Mouse (Mus musculus): ENCODE measurements around the gene Scimp. TPM values are rescaled to one million over a fixed set of nuclear protein-coding genes. Genes with fewer than 3 reads are reported as not detected.
A peak's percentile ranks its signal among the peaks of the same experiment; 100 is the strongest.
"Not testable (repeated sequence)": the region's sequence is repeated elsewhere in the genome, so short reads cannot be mapped to it uniquely, and the experiment has no call there.

The Scimp gene
- total and polyA plus RNA-seq, 2 experiments, result 1.9 to 2.0 TPM

- no peak overlapping the region for H3K27ac ChIP-seq (replicated peaks; ENCODE audit: insufficient read depth, low read depth, low read length)
- 89% methylated on average over 2 of the region's 2 CpGs for WGBS
- no peak for DNase-seq (ENCODE audit: extremely low read depth, low read depth, low spot score)
These were observed 22.0 kb downstream of the Scimp start for GRCm38 (mm10) chr11:70790426-70790825.

GRCm38 (mm10) chr11:70788972-70789655 lies 23.3 kb downstream of the Scimp start:
- Histone ChIP-seq H3K36me3 (ENCODE audit: control insufficient read depth, insufficient read depth, low read length) (no peaks in the 10 kb centered on the region), H3K9ac (ENCODE audit: low read depth, low read length) (no peak overlapping the region), H3K79me2 (ENCODE audit: control insufficient read depth, insufficient read depth, low read length) (no peaks in the 10 kb centered on the region), H3K27ac (replicated peaks; ENCODE audit: insufficient read depth, low read depth, low read length) (no peak overlapping the region), H3K4me1 (ENCODE audit: control insufficient read depth, insufficient read depth, low read length) (no peaks in the 10 kb centered on the region), H3K4me3 (ENCODE audit: insufficient read depth, low read depth, low read length) (no peak overlapping the region), H3K27me3 (ENCODE audit: control insufficient read depth, insufficient read depth, low read length) (no peaks in the 10 kb centered on the region)
- 81% methylated on average over 10 of the region's 10 CpGs for WGBS
- TF ChIP-seq POLR2A (IDR thresholded peaks at IDR 0.05; ENCODE audit: extremely low read depth, insufficient read depth, low read length) (no peak), CTCF (IDR thresholded peaks at IDR 0.05; ENCODE audit: low read depth, low read length) (no peak)
- DNase-seq (ENCODE audit: extremely low read depth, low read depth, low spot score), result peak; percentile 35

More at GRCm38 (mm10) chr11:70790426-70790825, 22.0 kb downstream of the Scimp start:
- H3K79me2 ChIP-seq (ENCODE audit: control insufficient read depth, insufficient read depth, low read length), result no peaks in the 10 kb centered on the region
- H3K36me3 ChIP-seq (ENCODE audit: control insufficient read depth, insufficient read depth, low read length), result no peaks in the 10 kb centered on the region
- no peaks in the 10 kb centered on the region for H3K4me1 ChIP-seq (ENCODE audit: control insufficient read depth, insufficient read depth, low read length)
- no peak overlapping the region for H3K9ac ChIP-seq (ENCODE audit: low read depth, low read length)
- no peaks in the 10 kb centered on the region for H3K27me3 ChIP-seq (ENCODE audit: control insufficient read depth, insufficient read depth, low read length)
- TF ChIP-seq POLR2A (IDR thresholded peaks at IDR 0.05; ENCODE audit: extremely low read depth, insufficient read depth, low read length), result no peak
- no peak for TF ChIP-seq CTCF (IDR thresholded peaks at IDR 0.05; ENCODE audit: low read depth, low read length)
- no peak overlapping the region for H3K4me3 ChIP-seq (ENCODE audit: insufficient read depth, low read depth, low read length)

GRCm38 (mm10) chr11:70787052-70787451 lies 25.3 kb downstream of the Scimp start:
- Histone ChIP-seq H3K4me3 (ENCODE audit: insufficient read depth, low read depth, low read length) (no peak overlapping the region), H3K36me3 (ENCODE audit: control insufficient read depth, insufficient read depth, low read length) (no peaks in the 10 kb centered on the region), H3K27ac (replicated peaks; ENCODE audit: insufficient read depth, low read depth, low read length) (no peak overlapping the region), H3K4me1 (ENCODE audit: control insufficient read depth, insufficient read depth, low read length) (no peaks in the 10 kb centered on the region), H3K9ac (ENCODE audit: low read depth, low read length) (no peak overlapping the region), H3K27me3 (ENCODE audit: control insufficient read depth, insufficient read depth, low read length) (no peaks in the 10 kb centered on the region), H3K79me2 (ENCODE audit: control insufficient read depth, insufficient read depth, low read length) (no peaks in the 10 kb centered on the region)
- WGBS, result 77% methylated on average over 11 of the region's 11 CpGs
- TF ChIP-seq CTCF (IDR thresholded peaks at IDR 0.05; ENCODE audit: low read depth, low read length) (no peak), POLR2A (IDR thresholded peaks at IDR 0.05; ENCODE audit: extremely low read depth, insufficient read depth, low read length) (no peak)
- peak; percentile 52 for DNase-seq (ENCODE audit: extremely low read depth, low read depth, low spot score)

GRCm38 (mm10) chr11:70785908-70786307 lies 26.5 kb downstream of the Scimp start:
- Histone ChIP-seq H3K4me1 (ENCODE audit: control insufficient read depth, insufficient read depth, low read length) (no peaks in the 10 kb centered on the region), H3K36me3 (ENCODE audit: control insufficient read depth, insufficient read depth, low read length) (no peaks in the 10 kb centered on the region), H3K4me3 (ENCODE audit: insufficient read depth, low read depth, low read length) (no peak overlapping the region), H3K79me2 (ENCODE audit: control insufficient read depth, insufficient read depth, low read length) (no peaks in the 10 kb centered on the region), H3K9ac (ENCODE audit: low read depth, low read length) (no peak overlapping the region), H3K27me3 (ENCODE audit: control insufficient read depth, insufficient read depth, low read length) (no peaks in the 10 kb centered on the region), H3K27ac (replicated peaks; ENCODE audit: insufficient read depth, low read depth, low read length) (no peak overlapping the region; the same call in 1 of the 2 replicates)
- WGBS, result 46% methylated on average over 2 of the region's 2 CpGs
- no peak for DNase-seq (ENCODE audit: extremely low read depth, low read depth, low spot score)
- TF ChIP-seq CTCF (IDR thresholded peaks at IDR 0.05; ENCODE audit: low read depth, low read length) (no peak), POLR2A (IDR thresholded peaks at IDR 0.05; ENCODE audit: extremely low read depth, insufficient read depth, low read length) (no peak)

GRCm38 (mm10) chr11:70778058-70778457 lies 34.3 kb downstream of the Scimp start:
- H3K4me1 ChIP-seq (ENCODE audit: control insufficient read depth, insufficient read depth, low read length); H3K36me3 ChIP-seq (ENCODE audit: control insufficient read depth, insufficient read depth, low read length); H3K9ac ChIP-seq (ENCODE audit: low read depth, low read length); H3K4me3 ChIP-seq (ENCODE audit: insufficient read depth, low read depth, low read length); H3K79me2 ChIP-seq (ENCODE audit: control insufficient read depth, insufficient read depth, low read length); H3K27me3 ChIP-seq (ENCODE audit: control insufficient read depth, insufficient read depth, low read length); H3K27ac ChIP-seq (replicated peaks; ENCODE audit: insufficient read depth, low read depth, low read length): not testable (repeated sequence)
- peak; percentile 57 for TF ChIP-seq CTCF (IDR thresholded peaks at IDR 0.05; ENCODE audit: low read depth, low read length)
- 22% methylated on average over 6 of the region's 6 CpGs for WGBS
- DNase-seq (ENCODE audit: extremely low read depth, low read depth, low spot score), result peak; percentile 39

- 50% methylated on average over 6 of the region's 6 CpGs for WGBS
- no peak overlapping the region for H3K9ac ChIP-seq (ENCODE audit: low read depth, low read length)
- no peaks in the 10 kb centered on the region for H3K27me3 ChIP-seq (ENCODE audit: control insufficient read depth, insufficient read depth, low read length)
- no peaks in the 10 kb centered on the region for H3K79me2 ChIP-seq (ENCODE audit: control insufficient read depth, insufficient read depth, low read length)
- H3K27ac ChIP-seq (replicated peaks; ENCODE audit: insufficient read depth, low read depth, low read length), result no peak overlapping the region
- no peaks in the 10 kb centered on the region for H3K36me3 ChIP-seq (ENCODE audit: control insufficient read depth, insufficient read depth, low read length)
- no peaks in the 10 kb centered on the region for H3K4me1 ChIP-seq (ENCODE audit: control insufficient read depth, insufficient read depth, low read length)
- no peak overlapping the region for H3K4me3 ChIP-seq (ENCODE audit: insufficient read depth, low read depth, low read length)
- DNase-seq (ENCODE audit: extremely low read depth, low read depth, low spot score), result no peak
- no peak for TF ChIP-seq POLR2A (IDR thresholded peaks at IDR 0.05; ENCODE audit: extremely low read depth, insufficient read depth, low read length)
- no peak for TF ChIP-seq CTCF (IDR thresholded peaks at IDR 0.05; ENCODE audit: low read depth, low read length)
These were observed 34.8 kb downstream of the Scimp start for GRCm38 (mm10) chr11:70777634-70778033.

All from liver, adult 2 months (tissue).